Mouse (Mus musculus) WW6 (cell line): ENCODE results near the gene Osbpl8.
A peak's percentile ranks its signal among the peaks of the same experiment; 100 is the strongest.
"Not testable (repeated sequence)": the region's sequence is repeated elsewhere in the genome, so short reads cannot be mapped to it uniquely, and the experiment has no call there.

Source experiments
- DNase-seq: peaks from one replicate; pipeline ENCODE4 v3.0.0-alpha.2; 2013; ENCODE audit warnings: low read depth, low spot score

Osbpl8 gene

DNA sequence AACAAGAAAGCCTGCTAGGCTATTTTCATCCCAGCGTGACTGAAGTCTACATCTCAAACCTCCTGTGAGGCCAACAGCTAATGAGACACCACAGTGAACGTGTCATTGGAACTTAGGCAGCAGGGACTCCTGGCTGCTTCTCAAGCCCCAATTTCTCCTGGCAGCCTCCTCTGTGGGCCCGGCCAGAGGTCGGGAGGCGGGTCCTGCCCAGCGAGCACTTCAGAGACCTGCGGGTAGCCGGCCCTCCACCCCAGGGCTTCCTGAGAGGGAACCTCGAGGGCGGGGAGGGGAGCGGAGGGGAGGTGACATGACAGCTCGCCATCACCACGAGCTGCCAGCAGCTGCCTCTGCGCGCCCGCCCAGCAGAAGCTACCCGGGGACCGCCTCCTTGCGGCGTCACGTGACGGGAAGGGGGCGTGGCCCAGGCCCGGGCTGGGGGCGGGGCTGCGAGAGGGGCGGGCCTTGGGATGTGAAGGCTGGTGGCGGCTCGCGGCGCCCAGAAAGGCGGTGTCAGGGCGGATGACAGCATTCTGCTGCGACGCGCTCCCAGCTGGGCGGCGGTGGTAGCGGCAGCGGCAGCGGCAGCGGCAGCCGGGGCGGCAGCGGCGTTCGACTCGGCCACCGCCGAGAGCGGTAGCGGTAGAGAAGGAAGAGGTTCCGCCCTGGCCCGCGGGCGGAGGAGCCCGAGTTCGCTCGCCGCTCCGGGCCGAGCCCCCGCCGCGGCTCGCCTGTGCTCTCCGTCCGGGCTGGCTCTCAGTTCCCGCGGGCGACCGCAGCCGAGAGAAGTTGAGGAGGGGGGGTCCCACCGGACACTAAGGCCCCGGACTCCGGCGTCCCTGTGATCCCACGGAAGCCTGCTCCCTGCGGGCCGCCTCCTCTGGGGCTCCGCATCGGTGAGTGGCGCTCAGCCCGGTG, at the start of gene Osbpl8:
TSS of gene Osbpl8 (plus strand) at position 449 of the 915 bp plus-strand sequence.
- peak; percentile 74 for DNase-seq

DNA sequence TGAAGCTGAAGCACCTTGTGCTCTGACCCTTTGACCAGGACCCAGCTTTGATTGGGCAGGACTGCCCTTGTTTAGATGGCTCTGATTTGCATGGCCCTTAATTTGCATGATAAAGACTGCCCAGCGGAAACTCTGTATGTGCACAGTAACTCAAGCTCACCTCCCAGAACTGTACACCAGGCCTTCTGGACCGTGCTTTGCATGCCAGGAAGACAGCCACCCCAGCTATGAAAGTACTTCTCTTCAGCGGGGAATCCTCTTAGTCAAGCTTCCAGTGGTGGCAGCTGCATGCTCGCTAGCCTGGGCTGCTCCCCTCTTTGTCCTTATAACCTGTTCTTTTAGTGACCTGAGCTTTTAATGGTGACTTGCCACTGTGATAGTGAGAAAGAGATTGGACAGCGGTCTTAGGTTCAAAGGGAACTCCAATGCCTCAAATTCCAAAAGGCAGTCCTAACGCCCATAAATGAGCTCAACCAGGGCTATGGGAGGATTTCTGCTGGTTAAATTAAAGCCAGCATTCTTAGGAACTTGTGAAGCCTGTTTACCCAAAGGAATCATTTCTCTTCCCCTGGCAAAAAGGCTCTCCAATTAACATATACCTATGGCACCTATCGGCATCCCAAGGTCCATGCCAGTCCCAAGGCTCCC, 47.2 kb upstream of the Osbpl8 start:
- DNase-seq, result no peak

DNA sequence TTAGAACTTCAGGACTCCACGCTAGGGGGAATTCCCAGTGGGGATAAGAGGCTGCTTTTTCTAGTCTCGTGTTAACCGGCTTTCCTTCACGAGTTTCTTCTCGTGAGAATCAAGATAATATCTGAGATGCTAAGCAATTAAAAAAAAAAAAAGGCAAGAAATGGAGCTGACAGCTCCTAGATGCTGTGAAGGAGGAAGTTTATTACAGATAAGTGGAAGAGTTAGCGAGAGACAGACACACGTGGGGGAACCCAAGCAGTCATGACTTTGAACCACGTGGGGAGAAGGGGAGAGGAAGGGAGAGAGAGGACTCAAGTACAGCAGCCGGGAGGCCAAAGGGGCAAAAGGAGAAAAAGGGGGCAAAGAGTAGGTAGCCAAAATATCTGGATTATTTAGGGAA, 46.3 kb upstream of the Osbpl8 start:
- no peak for DNase-seq

DNA sequence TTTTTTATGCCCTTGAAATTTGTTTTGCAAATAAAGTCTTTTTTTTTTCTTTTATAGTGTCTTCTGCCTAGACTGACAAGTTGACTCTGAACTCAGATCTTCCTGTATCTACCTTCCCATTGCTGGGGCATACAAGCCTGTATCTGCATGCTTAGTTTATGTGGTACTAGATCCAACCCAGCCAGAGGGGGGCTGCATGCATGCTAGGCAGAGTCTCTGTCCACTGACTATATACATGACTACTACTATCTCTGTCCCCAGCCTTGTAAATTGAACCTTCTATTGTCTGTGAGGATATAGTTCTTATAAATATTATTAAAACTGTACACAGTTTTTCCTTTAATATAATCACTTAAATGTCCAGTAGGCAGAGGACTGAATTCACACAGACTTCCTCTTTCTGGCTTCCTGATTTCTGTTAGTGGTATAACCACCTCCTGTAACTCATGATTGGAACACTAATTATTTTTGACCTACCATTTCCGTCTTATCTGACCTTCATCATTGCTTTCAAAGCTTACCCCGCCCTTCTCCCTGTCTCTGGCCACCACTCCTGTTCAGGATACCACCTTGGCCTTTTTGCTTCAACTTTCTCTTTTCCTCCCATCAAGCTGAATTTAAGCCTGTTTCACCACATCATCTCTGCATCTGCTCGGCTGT, 45.4 kb upstream of the Osbpl8 start:
- DNase-seq, result no peak

DNA sequence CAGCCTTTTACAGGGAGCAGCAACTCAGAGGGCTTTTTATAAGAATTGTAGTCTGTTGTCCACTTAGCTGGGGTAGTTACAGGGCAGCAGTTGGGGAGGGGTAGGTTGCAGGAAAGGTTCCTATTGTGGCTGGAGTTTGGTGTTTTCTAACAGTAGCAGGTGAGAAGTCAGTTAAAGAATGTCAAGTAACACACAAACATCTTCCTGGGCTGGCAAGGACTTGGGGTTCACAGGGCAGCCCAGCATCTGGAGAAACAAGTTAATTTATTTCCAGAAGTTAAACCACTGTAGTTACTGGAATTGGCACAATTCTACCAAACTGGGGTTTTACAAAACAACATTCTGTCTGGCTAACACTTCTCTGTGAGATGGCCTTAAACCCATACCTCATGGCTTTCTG, 44.8 kb upstream of the Osbpl8 start:
- no peak for DNase-seq

DNA sequence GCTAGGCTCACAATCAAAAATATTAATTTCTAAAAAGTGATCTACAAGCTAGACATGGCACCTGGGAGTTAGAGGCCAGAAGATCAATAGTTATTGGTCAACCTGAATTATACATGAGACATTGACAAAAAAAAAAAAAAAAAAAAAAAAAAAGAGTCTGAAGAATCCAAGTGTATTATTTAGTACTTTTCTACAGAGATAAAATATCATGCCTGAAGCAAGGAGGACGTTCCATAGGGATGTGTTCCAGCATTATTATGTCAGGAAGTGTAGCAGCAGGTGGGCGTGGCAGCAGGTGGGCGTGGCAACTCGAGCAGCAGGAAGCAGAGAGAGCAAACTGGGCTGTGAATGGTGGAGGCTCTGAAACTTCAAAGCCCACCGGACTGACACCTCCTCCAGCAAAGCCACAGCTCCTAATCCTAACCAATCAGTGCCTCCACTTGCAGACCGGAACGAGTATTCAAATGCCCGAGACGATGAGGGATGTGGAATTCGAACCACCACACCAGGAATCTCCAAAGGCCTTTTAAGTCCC, 41.6 kb upstream of the Osbpl8 start:
- no peak for DNase-seq

DNA sequence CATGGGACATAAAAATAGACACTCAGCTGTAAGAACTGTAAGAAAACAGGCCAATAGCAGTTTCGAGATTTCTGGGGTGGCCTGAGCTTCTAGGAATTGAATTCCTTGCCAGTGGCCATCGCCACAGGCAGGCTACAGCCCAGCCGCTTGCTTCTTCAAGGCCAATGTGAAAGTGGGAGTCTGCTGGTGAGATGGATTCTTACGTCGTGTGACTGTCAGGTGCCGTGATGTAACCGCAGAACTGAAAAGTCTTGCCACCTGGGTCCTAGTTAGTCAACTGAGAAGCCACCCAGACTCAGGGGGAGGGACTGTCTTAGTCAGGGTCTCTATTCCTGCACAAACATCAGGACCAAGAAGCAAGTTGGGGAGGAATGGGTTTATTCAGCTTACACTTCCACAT, 40.4 kb upstream of the Osbpl8 start:
- no peak for DNase-seq

DNA sequence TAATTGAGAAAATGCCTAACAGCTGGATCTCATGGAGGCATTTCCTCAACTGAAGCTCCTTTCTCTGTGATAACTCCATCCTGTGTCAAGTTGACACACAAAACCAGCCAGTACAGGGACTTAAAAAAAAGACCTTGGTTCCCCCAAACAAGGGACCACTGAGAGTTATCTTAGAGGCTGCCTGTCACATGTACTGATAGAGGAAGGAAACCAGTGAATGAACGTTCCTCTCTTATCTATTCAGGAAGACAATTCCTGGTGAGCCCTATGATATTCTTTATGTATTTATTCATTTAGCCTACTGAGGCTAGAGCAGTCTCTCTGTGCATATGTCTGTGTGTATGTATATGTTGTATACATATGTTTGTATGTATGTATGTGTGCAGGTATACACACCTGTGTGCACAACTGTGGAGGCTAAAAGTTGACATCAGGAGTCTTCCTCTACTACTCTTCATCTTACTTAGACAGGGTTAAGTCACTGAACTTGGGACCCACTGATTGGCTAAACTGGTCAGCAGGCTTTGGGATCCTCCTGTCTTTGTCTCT, 39.7 kb upstream of the Osbpl8 start:
- no peak for DNase-seq

DNA sequence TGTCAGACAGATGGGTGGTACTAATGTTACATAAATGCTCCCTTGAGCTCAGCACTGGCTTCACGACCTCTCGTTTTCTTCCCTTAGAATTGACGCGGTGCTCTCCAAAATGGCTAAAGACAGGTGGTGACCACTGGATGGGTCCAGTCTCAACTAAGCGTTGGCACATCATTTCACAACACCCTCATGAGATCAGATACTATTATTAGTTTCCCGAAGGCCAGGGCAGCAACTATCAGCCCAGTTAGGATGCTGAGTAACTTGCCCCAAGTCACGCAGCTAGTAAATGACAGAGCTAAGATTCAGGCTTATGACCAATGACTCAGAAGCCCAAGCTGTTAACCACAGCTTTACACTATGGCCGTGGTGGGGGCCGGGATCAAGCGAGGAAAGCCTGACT, 37.2 kb upstream of the Osbpl8 start:
- no peak for DNase-seq

DNA sequence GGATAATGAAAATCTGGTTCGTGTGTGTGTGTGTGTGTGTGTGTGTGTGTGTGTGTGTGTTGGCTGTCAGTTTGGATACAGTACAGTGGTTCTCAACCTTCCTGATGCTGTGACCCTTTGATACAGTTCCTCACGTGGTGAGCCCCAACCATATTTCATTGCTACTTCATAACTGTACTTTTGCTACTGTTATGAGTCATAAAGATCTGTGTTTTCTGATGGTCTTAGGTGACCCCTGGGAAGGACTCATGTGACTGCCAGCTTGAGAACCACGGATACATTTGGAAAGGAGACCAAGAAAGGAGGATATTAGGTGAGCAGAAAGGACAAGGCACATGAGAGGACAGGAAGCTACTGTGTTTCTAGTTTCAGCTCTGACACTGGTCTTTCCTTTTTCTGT, 36.1 kb upstream of the Osbpl8 start:
- no peak for DNase-seq

DNA sequence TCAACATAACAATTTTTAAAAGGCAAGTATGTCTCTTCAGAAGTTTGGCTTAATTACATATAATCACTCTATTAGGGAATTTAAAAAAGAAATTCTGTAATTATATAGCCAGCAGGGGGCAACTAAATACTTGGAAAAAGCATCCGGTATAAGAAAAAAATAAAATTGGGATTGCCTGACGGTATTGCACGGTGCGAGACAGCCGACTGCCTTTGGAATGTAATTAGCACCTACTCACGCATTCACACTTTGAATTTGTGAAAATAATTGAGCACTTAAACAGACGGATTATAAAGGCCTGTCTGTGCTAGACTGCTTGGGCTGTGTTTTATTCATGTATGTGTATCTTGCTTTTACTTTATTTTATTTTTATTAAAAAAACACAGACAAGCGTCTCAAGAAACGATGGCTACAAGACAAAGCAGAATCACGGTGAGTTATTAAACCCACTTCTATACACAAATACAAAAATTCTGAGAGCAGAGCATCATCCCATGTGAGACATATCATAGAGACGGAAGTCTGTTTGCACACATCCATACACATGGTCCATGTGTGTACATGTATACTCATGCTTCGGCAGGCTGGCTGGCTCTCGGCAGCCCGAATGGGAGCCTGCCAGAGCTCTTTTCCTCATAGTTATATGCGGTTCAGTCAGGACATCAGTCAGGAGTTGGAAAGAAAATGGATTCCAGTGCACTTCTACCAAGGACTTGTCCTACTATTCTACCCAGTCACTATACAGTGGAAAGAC, 34.5 kb upstream of the Osbpl8 start:
- no peak for DNase-seq

DNA sequence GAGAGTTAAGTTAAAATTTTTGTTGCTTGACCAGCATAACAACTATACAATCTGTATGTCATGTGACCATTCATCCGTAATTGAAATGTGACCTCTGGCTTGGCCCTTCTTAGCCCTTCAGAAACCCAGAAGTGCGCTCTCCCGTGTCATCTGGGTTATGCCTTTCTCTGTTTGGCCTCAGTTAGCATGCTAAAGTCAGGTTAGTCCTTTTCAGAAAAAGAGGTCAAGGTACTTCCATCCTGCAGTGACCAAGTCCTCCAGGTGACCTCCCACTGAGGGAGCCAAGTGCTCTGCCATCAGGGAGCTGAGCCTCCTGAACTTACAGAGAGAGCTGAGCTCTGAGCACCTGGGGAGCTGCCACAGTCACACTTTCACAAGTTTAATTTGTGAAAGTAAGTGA, 33.7 kb upstream of the Osbpl8 start:
- DNase-seq, result no peak

DNA sequence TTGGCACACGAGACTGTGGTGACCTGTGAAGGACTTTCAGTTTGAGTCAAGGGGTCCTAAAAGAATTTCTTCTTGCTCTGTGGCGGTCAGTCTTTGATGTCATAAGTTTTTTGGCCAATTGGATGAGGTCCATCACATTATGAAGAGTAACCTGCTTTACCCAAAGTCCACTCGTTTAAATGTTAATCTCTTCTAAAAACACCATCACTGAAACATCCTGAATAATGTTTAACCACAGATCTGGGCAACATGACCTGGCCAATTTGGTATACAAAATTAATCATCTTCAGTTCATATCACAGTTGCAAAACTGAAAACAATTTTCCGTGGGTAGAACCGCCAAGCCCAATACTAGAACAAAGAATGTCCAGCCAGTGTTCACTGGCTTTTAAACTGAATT, 31.3 kb upstream of the Osbpl8 start:
- DNase-seq, result no peak

DNA sequence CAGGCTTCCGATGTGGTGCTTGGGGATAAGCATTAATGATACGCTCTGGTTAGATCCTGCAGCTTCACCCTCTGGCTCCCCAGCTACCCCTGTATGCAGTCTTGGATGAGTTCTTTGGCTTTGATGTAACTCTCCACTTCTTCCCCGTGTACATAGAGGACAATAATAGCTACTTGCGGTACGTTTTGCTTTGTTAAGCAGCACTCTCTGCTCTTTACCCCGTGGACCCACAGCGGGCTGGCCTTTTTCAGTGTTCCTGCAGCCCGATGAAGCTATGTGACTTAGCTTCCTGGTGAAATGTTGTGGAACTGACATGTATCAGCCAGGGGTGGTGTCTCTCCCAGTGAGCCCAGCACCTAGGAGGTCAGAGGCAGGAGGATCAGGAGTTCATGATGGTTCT, 30.6 kb upstream of the Osbpl8 start:
- DNase-seq, result no peak

DNA sequence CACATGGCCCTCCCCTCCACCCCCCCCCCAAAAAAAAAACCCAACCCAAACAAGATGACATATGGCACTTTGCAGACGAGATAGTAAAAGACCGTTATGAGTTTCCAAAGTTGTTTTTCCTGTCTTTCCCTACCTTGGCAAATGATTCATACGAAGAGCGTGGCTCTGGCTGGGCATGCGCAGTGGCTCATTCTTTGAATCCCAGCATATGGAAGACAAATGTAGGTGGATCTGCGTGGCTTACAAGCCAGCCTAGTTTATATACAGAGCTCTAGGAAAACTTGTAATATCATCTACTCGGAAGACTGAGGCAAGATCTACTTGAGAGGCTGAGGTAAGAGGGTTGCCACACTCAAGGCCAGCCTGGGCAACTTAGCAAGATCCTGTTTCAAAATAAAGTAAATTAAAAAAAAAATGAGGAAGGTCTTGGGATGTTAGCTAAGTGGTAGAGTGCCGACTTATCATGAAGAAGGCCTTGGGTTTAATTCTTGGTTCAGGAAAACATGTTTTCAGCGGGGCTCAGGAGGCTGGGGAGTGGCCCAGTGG, 30.1 kb upstream of the Osbpl8 start:
- DNase-seq, result no peak

DNA sequence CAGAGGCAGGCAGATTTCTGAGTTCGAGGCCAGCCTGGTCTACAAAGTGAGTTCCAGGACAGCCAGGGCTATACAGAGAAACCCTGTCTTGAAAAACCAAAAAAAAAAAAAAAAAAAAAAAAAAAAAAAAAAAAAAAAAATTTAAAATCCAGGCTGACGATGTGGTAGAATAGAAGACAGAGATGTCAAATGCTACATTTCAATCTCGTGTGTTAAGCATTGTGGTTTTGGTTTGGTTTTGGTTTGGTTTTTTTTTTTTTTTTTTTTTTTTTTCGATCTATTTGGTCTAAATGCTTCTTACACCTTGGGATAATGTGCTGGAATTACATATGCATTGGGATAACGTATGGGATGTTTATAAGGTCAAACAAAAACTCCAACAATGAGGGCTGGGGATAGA, 28.2 kb upstream of the Osbpl8 start:
- DNase-seq, result not testable (repeated sequence)

DNA sequence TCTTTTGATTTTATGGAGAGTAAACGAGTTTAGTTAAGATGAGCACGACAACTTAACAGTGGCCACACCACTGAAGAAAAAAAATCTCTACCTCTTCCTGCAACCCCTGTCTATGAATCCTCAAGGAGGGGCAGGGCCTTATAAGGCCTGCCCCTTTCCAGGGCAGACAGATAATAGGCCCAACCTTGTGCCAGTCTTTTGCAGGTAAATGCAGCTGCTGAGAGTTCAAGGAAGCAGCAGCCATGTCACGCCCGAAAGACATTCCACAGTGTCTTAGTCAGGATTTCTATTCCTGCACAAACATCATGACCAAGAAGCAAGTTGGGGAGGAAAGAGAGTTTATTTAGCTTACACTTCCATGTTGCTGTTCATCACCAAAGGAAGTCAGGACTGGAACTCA, 26.6 kb upstream of the Osbpl8 start:
- no peak for DNase-seq

DNA sequence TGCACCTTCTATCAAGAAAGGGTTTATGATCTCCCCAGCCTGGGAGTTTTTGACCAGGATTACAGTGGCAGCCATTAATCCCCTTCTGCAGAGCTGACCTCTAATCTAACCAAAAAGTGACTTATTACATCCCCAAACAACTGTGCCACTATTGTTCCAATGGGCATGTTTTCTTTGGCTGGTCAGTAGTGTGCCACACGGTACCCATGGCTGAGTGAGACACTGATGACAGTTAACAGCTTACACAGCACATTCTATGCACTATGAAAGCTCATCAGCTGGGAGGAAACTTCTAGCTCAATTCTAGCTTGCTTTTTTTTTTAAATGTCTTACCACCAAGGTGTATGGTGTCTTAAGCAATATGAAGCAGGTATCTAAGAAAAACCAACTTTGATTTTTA, 25.4 kb upstream of the Osbpl8 start:
- no peak for DNase-seq

DNA sequence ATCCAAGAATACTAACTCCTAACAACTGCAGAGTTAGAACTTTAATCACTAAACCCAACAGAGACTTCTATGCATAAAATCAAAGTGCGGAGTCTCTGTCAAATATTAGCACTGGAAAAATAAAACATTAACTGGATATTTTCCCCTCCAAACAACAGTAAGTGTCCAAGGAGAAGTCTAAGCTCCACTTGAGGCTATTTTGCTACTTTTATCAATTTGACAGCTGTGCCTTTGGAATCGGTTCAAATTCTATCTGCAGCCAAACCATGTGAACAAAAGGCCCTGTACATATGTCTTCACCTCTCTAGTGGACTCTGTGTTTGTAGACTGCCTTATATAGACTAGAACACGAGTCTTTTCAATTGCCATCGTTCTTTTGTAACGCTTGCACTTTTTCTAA, 24.7 kb upstream of the Osbpl8 start:
- no peak for DNase-seq

DNA sequence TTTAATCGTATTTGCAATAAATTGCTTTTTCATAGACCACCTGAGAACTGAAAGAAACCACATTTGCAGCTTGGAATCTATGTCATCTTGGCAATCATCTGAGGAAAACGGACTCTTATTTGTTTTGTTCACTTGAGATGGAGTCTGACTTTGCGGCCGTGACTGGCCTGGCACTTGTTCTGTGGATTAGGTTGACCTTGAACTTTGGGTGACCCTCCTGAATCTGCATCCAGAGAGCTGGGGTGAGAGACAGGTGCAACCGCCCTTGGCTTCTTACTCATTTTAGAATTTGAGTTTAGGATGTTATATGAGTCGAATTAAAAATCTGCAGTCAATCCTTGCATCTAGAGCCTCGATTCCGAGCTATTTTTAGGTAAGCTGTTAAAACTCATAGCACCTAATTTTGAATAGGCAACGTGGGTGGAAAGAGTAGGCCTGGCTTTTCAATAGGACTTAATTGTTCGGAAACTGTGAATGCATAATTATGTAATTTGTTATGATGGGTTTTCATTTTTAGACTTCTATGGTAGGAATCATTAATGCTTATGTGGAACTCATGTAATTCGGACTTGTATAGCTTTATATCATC, 20.1 kb upstream of the Osbpl8 start:
- DNase-seq, result no peak

DNA sequence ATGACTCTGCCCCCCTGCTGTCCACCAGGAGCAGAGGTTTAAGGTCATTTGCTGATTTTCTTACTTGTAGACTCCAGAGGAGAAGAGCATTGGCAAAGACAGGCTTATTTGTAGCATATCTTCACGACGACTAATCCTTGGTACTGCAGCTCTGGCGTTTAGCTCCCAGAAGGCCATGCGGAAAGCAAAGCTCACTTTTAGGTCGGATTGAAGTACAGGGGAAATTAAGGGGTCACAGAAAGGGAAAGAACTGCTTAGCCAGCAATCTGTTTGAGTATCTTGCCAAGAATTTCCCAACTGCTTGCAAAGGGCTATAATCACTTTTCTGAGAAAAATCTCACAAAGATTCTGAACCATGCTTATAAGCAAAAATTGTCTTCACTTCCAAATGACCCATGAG, 14.8 kb upstream of the Osbpl8 start:
- DNase-seq, result no peak
